Mouse (Mus musculus): Measurements from ENCODE around the gene Eci3.

The Eci3 gene

DNA sequence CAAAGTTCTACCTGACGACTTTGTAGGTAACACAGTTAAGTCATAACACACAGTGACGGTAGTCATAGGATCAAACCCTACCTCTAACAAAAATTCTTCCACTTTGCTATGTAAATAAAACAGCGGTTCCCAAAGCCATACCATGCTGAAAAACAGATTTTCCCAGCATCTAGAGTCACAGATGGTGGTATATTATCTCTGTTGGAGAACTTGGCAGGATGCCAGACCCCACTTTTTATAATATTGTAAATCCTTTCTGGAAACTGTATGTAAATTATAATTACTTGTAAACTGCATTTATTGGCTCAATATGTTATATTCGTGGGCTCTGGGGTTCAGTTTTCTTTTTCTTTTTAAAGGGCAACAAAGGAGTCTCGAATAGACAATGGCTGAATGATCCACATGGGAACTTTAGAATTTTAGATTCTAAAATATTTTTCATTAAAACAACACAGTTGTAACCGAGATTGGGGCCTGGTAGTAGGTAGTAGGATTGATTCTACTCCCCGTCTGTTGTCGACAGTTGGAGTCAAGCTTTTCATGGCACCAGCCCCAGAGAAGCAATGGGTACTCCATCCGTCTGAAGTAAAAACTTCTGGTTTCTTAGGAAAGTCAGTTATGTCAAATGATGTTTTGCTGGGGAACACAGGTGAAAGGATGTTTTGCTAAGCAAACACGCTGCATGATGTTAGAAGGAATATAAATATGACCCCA lies 28.5 kb downstream of the Eci3 start:
- in situ Hi-C loops (cut with MboI), result no loop called here

DNA sequence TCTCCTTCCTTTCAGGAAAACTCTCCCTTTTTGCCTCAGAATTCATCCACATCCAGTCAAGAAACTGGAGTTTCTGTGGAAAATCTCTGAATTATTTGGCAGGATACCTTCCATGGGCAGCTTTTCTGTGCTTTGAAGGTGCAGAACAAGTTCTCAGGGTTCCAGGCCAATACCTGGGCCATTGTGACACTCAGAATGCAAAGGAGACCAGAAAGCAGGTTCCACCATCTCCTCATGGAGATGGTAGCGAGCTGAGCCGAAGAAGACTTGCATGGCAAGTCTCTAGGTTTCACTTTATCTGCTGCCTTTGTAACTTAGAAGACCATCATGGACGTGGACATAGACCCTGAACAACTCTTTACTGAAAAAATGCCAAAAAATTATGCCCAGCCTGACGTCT lies 39.4 kb downstream of the Eci3 start, which contains the start of the genes Fam217a and 4933417A18Rik:
Fam217a (minus strand) TSS at position 101 of the 400 bp plus-strand sequence.
4933417A18Rik (plus strand) TSS at position 200 of the 400 bp plus-strand sequence.
- in situ Hi-C loops (cut with MboI), result no loop called here

DNA sequence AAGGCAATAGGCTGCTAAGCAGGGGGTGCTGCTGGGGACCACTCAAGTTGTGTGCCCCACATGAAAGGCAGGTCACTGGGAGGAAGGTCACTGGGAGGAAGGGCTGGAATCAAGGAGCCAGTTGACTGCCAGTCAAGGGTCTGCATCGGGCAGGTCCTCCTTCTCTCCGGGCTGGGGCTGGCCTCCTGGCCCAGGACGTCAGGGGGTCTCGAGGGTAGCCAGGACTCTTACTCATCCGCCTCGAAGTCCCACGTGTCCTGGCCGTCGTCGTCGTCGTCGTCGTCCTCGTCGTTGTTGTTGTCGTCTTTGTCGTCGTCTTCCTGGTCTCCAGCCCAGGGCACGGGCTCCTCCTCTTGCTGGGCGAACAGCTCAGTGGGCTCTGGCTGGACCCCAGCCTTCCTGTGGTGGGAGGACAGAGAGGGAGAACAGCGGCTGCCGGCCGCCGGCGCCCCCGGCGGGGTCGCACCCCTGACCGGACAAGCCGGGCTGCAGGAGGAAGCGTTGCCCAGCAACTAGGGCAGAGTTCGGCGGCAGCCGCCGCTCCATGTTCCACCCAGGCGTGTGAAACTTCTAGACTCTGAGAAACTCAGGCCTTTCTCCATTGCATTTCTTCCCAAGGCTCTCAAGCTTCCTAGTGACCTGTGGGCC lies 47.0 kb downstream of the Eci3 start:
- in situ Hi-C loops (cut with MboI), result no loop called here

DNA sequence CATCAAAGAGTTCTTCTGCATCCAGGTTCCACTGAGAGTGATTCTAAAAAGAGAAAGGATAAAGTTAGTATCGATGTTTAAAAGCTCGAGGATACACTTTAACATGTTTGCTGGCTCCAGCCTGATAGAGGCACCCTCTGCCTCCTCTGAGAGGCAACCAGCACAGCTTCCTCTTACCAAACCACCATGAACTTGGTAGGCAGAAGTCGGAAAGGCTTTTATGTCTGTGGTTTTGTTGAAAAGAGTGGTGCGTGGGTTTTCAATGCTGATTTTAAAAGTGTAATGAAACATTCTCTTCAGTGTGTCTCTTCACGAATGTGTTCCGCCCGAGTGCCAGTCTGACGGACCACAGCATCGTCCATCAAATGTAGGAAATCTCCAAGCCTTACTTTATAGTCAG lies 49.0 kb downstream of the Eci3 start:
- in situ Hi-C loops (cut with MboI), result no loop called here
